Mouse (Mus musculus): ENCODE results near the gene Gm49450.

The Gm49450 gene

DNA sequence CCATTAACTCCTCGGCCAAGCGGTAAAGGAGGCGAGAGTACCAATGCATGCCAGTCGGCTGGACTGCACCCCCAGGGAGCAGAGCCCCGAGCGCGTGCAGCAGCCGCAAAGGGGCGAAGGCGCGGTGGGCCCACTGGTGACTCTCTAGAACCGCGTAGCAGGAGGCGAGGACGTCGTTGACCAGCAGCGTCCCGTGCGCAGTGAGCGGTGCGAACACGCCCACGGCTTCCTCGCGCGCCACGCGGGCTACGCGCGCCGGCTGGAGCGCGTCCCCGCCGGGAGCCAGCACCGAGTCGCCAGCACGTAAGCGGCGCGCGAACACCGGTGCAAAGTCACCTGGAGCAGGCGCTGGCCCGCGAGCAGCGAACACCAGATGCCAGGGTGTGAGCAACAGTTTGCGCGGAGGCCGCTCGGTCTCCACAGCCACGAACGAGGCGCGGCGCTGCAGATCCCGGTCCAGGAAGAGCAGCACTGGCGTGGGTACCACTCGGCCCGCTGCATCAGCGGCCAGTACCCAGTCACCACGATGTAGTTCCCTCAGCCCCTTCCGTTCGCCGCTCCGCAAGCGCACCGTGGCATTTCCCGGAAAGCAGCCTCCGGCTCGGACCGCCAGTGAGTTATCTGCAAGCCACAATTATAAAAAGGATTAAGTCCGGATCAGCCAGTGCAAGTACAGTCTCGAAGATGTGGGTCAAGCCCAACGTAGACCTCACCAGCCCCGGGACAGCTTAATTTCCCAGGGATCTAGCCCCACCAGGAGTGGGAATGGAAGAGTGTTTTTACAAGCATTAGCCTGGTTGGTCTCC, 59.2 kb downstream of the Gm49450 start, which contains the start of gene Rhebl1:
Rhebl1 (minus strand) TSS at position 601 of the 806 bp plus-strand sequence.
- DNase-seq (ENCODE audit: extremely low spot score, low read depth, low spot score), result no peak

- no peak for DNase-seq (ENCODE audit: extremely low spot score, low read depth, low spot score)
These were observed 60.3 kb downstream of the Gm49450 start for GRCm38 (mm10) chr15:98893036-98893435.

DNA sequence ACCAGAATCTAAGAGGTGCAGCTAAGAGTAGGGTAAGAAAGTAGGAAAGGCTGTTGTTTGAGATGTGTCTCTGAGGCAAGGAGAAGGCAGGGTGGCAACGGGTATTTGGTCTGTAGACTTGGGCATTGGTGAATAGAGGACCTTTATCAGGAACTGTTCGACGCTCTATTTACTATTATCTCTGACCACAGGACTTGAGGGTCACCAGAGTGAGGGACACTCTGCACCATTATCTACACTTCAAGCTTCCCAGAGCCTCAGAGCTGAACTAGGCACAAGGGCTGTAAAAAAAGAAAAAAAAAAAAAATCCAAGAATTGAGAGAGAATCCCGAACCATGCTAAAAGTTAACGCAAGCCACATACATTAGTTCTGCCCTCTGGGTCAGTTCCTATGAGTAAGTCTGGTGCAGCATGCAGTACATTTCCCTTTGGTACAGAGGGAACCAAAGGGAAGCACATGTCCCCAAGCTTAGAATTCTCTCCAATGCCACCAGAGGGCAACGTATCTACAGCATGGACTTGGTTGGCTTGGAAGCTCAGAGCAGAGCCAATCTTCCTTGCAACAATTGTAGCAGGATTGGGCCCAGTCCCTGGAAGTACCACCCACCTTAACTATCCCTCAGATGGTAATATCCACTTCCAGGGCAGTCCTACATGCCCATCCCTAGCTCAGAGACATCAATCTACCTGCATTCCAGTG, 61.3 kb downstream of the Gm49450 start:
- DNase-seq (ENCODE audit: extremely low spot score, low read depth, low spot score), result no peak

DNA sequence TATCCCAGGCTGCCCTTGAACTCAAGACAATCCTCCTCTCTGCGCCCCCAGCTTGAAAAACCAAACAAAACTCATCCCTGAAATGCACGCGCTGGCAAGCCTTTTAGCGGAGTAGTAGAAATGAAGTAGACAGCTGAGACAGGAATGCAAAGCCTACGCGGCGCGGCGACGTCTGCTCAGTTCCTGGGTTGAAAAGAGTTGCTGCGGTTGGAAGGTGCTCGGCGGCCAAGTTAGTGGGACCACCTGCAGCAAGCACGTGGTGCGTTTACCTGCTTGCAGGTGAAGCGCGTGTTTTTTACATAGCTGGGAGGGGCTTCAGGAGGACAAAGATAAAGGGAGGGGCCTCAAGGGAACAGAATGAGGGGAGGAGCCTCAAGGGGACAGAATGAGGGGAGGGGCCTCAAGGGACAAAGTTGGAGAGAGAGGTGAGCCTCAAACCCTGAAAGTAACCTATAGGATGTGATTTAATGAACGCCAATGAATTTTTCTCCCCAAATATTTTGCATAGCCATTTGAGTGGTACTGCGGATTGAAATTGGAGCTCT, 62.1 kb downstream of the Gm49450 start:
- DNase-seq (ENCODE audit: extremely low spot score, low read depth, low spot score), result no peak

- DNase-seq (ENCODE audit: extremely low spot score, low read depth, low spot score), result no peak
These were observed 65.8 kb downstream of the Gm49450 start for GRCm38 (mm10) chr15:98887526-98887925.

- no peak for DNase-seq (ENCODE audit: extremely low spot score, low read depth, low spot score)
These were observed 66.5 kb downstream of the Gm49450 start for GRCm38 (mm10) chr15:98886667-98887387.

GRCm38 (mm10) chr15:98884106-98884505, 69.2 kb downstream of the Gm49450 start:
- DNase-seq (ENCODE audit: extremely low spot score, low read depth, low spot score), result no peak

GRCm38 (mm10) chr15:98883661-98884060, 69.7 kb downstream of the Gm49450 start:
- no peak for DNase-seq (ENCODE audit: extremely low spot score, low read depth, low spot score)

Data from hindlimb bud, embryonic 11.5 days (tissue).